Mouse (Mus musculus) R1 (cell line): Measurements from ENCODE around the gene Rora.

Source experiments
- DNase-seq: peaks from one replicate; pipeline ENCODE4 v3.0.0-alpha.2; 2018; ENCODE audit warnings: low read depth, low spot score

Gene Rora

DNA sequence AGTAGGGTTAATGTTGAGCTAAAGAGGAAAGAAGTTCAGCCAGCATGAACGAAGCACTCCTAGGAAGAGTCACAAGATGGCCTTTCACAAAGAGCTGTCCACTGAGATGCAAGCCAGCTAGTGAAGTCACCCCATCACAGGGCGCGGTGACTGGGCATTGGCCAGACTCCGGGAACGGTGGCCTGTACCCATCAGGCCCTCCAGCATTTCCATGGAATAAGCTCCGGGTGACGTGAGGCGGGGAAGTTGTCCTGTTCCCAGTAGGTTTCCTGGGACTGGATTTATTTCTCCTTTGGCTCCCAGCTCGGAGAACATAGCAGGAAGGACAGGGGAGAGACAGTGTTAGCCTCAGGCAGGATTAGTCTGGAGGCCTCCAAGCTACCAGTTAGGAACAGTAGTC, 481.0 kb downstream of the Rora start:
- DNase-seq = no peak

DNA sequence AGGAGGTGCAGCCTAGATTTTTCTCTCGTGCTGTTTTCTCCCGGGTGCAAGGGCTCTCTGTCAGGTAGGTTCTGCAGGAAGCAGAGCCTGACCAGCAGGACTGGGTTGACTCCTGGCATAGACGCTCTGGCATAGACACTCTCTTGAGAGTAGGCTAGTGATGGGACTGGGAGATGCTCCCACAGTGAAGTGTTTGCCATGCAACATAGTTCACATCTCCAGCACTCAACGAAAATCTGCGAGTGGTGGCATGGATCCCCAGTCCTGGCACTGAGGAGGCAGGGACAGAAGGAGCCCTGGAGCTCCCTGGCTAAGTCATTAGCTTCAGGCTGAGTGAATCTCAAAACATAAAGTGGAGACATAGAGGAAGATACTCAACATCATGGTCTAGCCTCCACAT, 483.2 kb downstream of the Rora start:
- DNase-seq = no peak

DNA sequence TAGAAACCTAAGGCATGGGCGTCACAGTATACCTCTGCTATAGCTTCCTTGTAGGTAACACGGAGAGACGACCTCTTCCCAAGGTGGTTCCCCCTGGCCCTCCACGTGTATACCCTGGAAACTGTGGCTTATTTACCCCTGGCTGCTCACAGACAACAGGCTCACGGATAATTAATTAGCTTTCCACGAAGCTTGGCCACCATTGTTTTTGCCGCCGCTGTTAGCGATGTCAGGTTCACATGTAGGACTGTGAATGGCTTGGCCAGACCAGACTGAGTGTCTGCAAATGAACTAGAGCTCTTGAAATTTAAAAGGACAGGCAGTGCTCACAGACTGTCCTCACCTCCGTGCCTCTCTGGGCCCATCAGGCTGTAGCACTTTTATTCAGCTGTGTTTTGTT, 483.8 kb downstream of the Rora start:
- DNase-seq = no peak

DNA sequence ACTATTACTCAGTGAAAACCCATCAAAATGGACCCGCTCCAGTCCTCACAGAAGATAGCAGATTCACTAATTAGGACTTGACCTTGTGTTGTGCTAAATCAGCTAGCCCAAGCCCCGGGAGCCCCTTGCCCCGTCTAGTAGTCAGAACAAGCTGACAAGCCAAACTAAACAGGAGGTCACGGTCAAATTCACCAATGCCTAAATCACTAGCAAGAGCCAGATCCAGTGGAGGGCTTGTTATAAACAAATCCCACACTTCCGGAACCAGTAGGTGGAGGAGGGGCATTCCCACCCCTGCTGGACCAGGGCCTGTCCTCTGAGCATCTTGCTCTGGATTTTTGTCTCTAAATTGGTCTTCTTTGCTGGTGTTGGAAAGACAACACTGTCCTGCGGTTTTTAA, 486.6 kb downstream of the Rora start:
- no peak for DNase-seq

- DNase-seq = no peak
Measured at GRCm38 (mm10) chr9:69141859-69142258, 488.3 kb downstream of the Rora start.

- peak; percentile 55 for DNase-seq
Measured at GRCm38 (mm10) chr9:69146937-69147336, 493.4 kb downstream of the Rora start.

GRCm38 (mm10) chr9:69150224-69150623, 496.6 kb downstream of the Rora start:
- DNase-seq = no peak

DNA sequence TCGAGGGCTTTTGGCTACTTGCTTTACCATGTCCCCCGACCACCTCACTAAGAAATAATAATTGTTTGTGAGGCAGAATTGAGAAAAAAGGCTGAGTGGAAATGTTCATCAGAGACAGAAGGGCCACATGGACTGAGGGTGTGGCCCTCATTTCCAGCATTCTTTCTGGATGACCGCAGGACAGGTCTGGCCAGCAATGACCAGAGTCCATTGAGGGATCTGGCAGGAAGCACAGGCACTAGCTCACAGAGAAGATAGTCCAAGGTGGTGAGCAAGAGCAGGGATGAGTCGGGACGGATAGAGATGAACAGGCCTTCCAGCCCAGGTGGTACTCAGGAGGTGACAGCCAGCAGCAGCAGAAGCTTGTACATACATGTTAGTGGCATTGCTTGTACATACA, 501.1 kb downstream of the Rora start:
- no peak for DNase-seq

GRCm38 (mm10) chr9:69155836-69156595, 502.4 kb downstream of the Rora start:
- DNase-seq = no peak

DNA sequence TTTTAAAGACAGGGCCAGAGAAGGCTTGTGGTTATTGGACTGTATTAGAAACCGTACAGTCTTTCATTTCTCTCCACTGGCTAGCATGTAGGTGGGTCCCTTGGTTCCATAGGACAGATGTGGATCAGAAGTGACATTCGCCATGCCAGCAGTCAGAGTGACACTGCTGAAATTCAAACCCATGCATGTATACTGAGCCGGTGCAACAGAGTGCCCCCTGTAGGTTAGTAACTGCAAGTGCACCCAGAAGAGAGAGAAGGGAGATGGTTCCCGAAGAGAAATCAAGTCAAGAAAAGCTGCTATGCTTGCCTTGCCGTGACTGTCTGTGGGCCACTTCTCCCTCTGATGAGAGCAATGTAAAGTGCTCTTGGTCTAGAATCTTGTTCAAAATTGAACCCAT, 507.2 kb downstream of the Rora start:
- peak; percentile 69 for DNase-seq

GRCm38 (mm10) chr9:69164653-69165052, 511.1 kb downstream of the Rora start:
- no peak for DNase-seq

DNA sequence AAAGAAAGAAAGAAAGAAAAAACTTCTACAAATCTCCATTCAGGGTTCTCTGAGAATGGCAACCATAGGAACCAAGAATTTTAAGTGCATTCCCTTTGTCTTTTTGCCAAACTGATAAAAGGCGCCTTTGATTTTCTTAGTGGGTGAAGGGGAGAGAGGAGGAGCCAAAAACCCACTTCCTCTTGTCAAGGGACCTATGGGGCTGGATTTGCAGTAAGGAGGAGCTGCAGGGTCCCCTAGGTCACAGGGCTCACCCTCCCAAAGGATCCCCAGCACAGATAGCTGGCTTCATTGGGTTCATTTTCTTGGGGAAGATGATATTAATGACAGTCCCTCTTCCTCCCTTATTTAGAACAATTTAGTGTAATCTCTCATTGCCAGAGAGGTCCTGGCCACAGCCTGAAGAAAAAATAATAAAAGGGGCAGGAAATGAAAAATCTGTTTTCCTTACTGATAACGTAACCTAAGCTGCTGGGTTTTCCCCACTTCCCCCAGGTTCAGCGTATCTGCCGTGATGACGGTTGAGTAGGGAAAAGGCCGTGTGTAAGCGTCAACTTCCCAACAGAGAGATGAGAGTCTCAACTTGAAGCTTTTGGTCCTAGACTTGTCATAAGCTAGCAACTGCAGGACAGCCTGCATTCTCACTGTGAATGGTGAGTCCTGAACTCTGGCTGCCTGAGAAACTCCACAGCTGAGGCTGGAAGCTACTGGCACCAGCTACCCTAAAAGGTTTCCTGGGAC, 511.7 kb downstream of the Rora start:
- no peak for DNase-seq

DNA sequence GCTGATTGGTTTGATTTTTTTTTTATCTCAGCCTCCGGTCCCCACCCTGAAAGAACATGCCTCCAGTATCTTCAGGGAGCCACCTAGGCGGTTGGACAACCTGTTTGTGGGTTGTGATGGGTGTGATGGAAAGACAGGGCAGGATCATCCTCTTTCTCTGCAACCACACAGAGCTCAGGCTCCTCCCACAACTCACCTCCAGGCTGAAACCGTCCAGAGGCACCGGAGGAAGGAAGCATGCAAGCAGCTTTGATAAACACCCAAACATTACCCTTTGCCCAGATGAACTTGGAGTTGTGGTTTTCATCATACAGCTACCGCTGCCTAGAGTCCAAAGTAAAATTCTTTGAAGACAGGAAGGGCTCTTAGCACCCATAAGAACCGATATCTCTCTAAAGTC, 520.5 kb downstream of the Rora start:
- no peak for DNase-seq

DNA sequence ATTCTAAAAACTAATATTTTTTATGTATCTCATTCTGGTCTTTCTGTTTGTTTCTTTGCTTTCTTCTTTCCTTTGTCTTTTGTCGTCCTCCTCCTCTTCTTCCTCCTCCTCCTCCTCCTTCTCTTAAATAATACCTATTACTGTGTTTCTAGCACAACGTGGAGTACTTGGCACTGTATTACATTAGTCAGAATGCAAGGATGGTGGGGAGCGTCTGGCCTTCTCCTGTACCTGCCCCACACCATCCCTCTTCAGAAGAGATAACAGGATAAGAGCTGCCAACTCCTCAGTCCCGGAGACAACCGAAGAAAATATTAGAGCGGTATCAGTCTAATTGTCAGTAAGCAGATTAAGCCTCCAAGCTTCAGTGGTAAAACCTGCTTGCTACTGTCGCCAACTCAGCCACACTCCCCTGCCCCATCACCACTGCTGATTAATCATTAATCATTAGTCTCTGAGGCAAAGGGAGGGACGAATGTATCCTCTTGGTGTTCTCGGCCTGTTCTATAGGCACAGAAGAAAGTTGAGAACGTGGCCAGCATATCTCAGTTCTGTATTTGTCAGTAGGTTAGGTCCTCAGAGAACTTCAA, 521.0 kb downstream of the Rora start:
- DNase-seq = no peak

DNA sequence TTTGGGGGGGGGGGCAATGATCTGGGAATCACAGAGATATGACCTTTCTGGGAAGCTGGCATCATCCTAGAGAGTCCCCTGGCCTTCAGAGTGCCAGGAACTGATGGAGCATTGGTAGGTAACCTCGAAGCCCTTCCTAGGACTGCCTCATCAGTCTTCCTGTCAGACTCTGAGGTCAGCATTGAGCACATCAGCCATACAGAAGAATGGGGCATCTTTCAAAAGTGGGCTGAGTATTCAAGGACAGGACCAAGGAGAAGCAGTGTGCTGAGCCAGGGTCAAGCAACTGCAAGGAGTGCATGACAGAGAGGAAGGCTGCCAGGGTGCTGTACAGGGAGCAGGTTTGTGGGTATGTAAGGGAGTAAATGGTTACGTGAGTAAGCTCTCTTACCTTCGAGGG, 523.4 kb downstream of the Rora start:
- DNase-seq = no peak

- no peak for DNase-seq
Measured at GRCm38 (mm10) chr9:69179224-69179623, 525.6 kb downstream of the Rora start.

- DNase-seq = no peak
Measured at GRCm38 (mm10) chr9:69180961-69181360, 527.4 kb downstream of the Rora start.

DNA sequence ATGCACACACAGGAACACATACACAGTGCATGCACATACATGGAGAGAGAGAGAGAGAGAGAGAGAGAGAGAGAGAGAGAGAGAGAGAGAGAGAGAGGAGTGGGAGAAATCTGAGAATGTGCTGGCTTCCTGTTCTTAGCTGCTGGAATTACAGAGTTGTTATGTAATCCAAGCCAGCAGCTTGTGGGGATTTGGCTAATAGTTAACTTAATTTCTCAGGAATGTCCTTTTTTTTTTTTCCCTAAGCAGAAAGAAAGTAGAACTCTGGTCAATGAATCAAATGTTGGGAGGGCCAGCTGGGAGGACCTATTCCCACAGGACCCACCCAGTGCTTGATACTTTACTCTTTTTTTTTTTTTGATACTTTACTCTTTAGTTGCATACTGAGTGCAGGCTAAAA, 527.8 kb downstream of the Rora start:
- DNase-seq = no peak

GRCm38 (mm10) chr9:69183888-69184287, 530.3 kb downstream of the Rora start:
- DNase-seq = no peak

- DNase-seq = peak; percentile 25
Measured at GRCm38 (mm10) chr9:69190726-69191125, 537.1 kb downstream of the Rora start.

- DNase-seq = no peak
Measured at GRCm38 (mm10) chr9:69192446-69192845, 538.9 kb downstream of the Rora start.

- DNase-seq = no peak
Measured at GRCm38 (mm10) chr9:69194638-69195605, 541.3 kb downstream of the Rora start.
